ENCODE assay signal across 8 mouse cellular contexts in genomic region chr8:84945235-84945632, GRCm38 (mm10). TPM values are rescaled to one million over a fixed set of nuclear protein-coding genes. Genes with fewer than 3 reads are reported as not detected.
A peak's percentile ranks its signal among the peaks of the same experiment; 100 is the strongest.
DNase-seq lines count a peak whose midpoint lies in the region; ATAC-seq and TF ChIP-seq lines count a peak whose summit lies in the region.

No protein-coding gene starts in this region.

- no peaks in the 10 kb centered on the region for H3K36me3 ChIP-seq in liver, embryonic 12.5 days
- H3K36me3 ChIP-seq in liver, postnatal 0 days (replicated peaks; ENCODE audit: insufficient read depth, low read length), result no peaks in the 10 kb centered on the region
- no peaks in the 10 kb centered on the region for H3K36me3 ChIP-seq in embryonic facial prominence, embryonic 13.5 days
- H3K36me3 ChIP-seq in intestine, postnatal 0 days (ENCODE audit: control insufficient read depth, insufficient read depth), result no peaks in the 10 kb centered on the region
- no peaks in the 10 kb centered on the region for H3K36me3 ChIP-seq in midbrain, postnatal 0 days (ENCODE audit: insufficient read depth, low read length)

- DNase-seq in liver, postnatal 0 days, result no peak
- peak; percentile 85 for DNase-seq in midbrain, postnatal 0 days (ENCODE audit: low spot score)
- DNase-seq in urinary bladder, adult 18-20 months (ENCODE audit: low spot score in 2 of 2), result no peak
- no peak for DNase-seq in adrenal gland, postnatal 4 days (ENCODE audit: low spot score in 2 of 2)
- DNase-seq in kidney, adult 18-20 months, result no peak

- H3K9me3 ChIP-seq in liver, embryonic 12.5 days (replicated peaks), result no peaks in the 10 kb centered on the region
- H3K9me3 ChIP-seq in liver, postnatal 0 days (ENCODE audit: low read length), result no peaks in the 10 kb centered on the region
- H3K9me3 ChIP-seq in embryonic facial prominence, embryonic 13.5 days, result no peaks in the 10 kb centered on the region
- H3K9me3 ChIP-seq in intestine, postnatal 0 days (ENCODE audit: control insufficient read depth), result no peaks in the 10 kb centered on the region
- H3K9me3 ChIP-seq in midbrain, postnatal 0 days (ENCODE audit: low read length), result no peaks in the 10 kb centered on the region

- no peak for TF ChIP-seq CTCF in liver, postnatal 0 days (IDR thresholded peaks at IDR 0.05; ENCODE audit: low read depth)
- no peak for TF ChIP-seq CTCF in intestine, postnatal 0 days (IDR thresholded peaks at IDR 0.05; ENCODE audit: low read depth)
- TF ChIP-seq CTCF in midbrain, postnatal 0 days (IDR thresholded peaks at IDR 0.05), result no peak

- 10% methylated on average over 11 of the region's 11 CpGs for whole genome bisulfite sequencing in liver, embryonic 12.5 days (ENCODE audit: insufficient replicate concordance)
- 10% methylated on average over 11 of the region's 11 CpGs for WGBS in liver, postnatal 0 days (ENCODE audit: insufficient replicate concordance)
- WGBS in embryonic facial prominence, embryonic 13.5 days, result 3% methylated on average over 11 of the region's 11 CpGs
- WGBS in intestine, postnatal 0 days, result 5% methylated on average over 11 of the region's 11 CpGs
- WGBS in midbrain, postnatal 0 days, result 2% methylated on average over 11 of the region's 11 CpGs

- peak; percentile 16; the same call in 1 of the 2 replicates for ATAC-seq in liver, embryonic 12.5 days
- no peak for ATAC-seq in liver, postnatal 0 days
- ATAC-seq in embryonic facial prominence, embryonic 13.5 days (ENCODE audit: insufficient number of reproducible peaks, insufficient read depth, low FRiP score, low TSS enrichment, low read depth), result no peak
- peak; percentile 46; the same call in 1 of the 2 replicates for ATAC-seq in intestine, postnatal 0 days
- peak; percentile 67 for ATAC-seq in midbrain, postnatal 0 days (ENCODE audit: low FRiP score)

- H3K27me3 ChIP-seq in liver, embryonic 12.5 days (replicated peaks), result peaks cover 95% of the 10 kb centered on the region
- peaks cover 66% of the 10 kb centered on the region for H3K27me3 ChIP-seq in liver, postnatal 0 days (ENCODE audit: insufficient read depth, low read length)
- H3K27me3 ChIP-seq in embryonic facial prominence, embryonic 13.5 days, result peaks cover 88% of the 10 kb centered on the region
- peaks cover 46% of the 10 kb centered on the region for H3K27me3 ChIP-seq in intestine, postnatal 0 days (replicated peaks; ENCODE audit: control insufficient read depth, insufficient read depth, low read length)
- H3K27me3 ChIP-seq in midbrain, postnatal 0 days (ENCODE audit: insufficient read depth, low read length), result peaks cover 7% of the 10 kb centered on the region

- H3K4me1 ChIP-seq in liver, embryonic 12.5 days, result peaks cover 32% of the 10 kb centered on the region
- peaks cover 11% of the 10 kb centered on the region for H3K4me1 ChIP-seq in liver, postnatal 0 days (ENCODE audit: insufficient read depth)
- peaks cover 18% of the 10 kb centered on the region for H3K4me1 ChIP-seq in embryonic facial prominence, embryonic 13.5 days
- H3K4me1 ChIP-seq in intestine, postnatal 0 days (replicated peaks; ENCODE audit: control insufficient read depth, insufficient read depth, low read length), result no peaks in the 10 kb centered on the region
- H3K4me1 ChIP-seq in midbrain, postnatal 0 days (ENCODE audit: insufficient read depth, low read length), result no peaks in the 10 kb centered on the region; the same call in 1 of the 2 replicates

- no peak overlapping the region for H3K9ac ChIP-seq in liver, embryonic 12.5 days
- no peak overlapping the region for H3K9ac ChIP-seq in liver, postnatal 0 days (replicated peaks)
- no peak overlapping the region for H3K9ac ChIP-seq in embryonic facial prominence, embryonic 13.5 days
- H3K9ac ChIP-seq in intestine, postnatal 0 days (ENCODE audit: low read depth, low read length), result no peak overlapping the region
- peak overlapping the region; percentile 83 for H3K9ac ChIP-seq in midbrain, postnatal 0 days (replicated peaks; ENCODE audit: low read length, poor library complexity, severe bottlenecking)

- peak overlapping the region; percentile 44; the same call in 1 of the 2 replicates for H3K4me3 ChIP-seq in liver, embryonic 12.5 days
- no peak overlapping the region for H3K4me3 ChIP-seq in liver, postnatal 0 days (ENCODE audit: low read depth, low read length)
- peak overlapping the region; percentile 47 for H3K4me3 ChIP-seq in embryonic facial prominence, embryonic 13.5 days
- H3K4me3 ChIP-seq in intestine, postnatal 0 days (ENCODE audit: low read depth, low read length), result peak overlapping the region; percentile 32; the same call in 1 of the 2 replicates
- peak overlapping the region; percentile 77 for H3K4me3 ChIP-seq in midbrain, postnatal 0 days (ENCODE audit: low read depth, low read length)

- no peak overlapping the region for H3K27ac ChIP-seq in liver, embryonic 12.5 days
- H3K27ac ChIP-seq in liver, postnatal 0 days (ENCODE audit: low read depth), result no peak overlapping the region
- no peak overlapping the region for H3K27ac ChIP-seq in embryonic facial prominence, embryonic 13.5 days
- no peak overlapping the region for H3K27ac ChIP-seq in intestine, postnatal 0 days (ENCODE audit: low read depth, low read length)
- H3K27ac ChIP-seq in midbrain, postnatal 0 days (ENCODE audit: low read depth, low read length), result peak overlapping the region; percentile 84

- TF ChIP-seq EP300 in liver, postnatal 0 days (IDR thresholded peaks at IDR 0.05; ENCODE audit: low read depth), result no peak

- H3K4me2 ChIP-seq in liver, embryonic 12.5 days, result peak overlapping the region; percentile 67; the same call in 1 of the 2 replicates
- H3K4me2 ChIP-seq in liver, postnatal 0 days (ENCODE audit: low read depth, low read length), result no peak overlapping the region
- H3K4me2 ChIP-seq in embryonic facial prominence, embryonic 13.5 days, result peak overlapping the region; percentile 85; the same call in 1 of the 2 replicates
- H3K4me2 ChIP-seq in intestine, postnatal 0 days (replicated peaks; ENCODE audit: low read depth), result peak overlapping the region; percentile 67
- H3K4me2 ChIP-seq in midbrain, postnatal 0 days (ENCODE audit: low read depth, low read length, poor library complexity, severe bottlenecking), result peak overlapping the region; percentile 69

RNA-seq across cellular contexts. Expression of gene Rtbdn, which starts 1.6 kb away (rescaled TPM):
- 0.39 and 0.60 TPM in 2 replicates for polyA plus RNA-seq in liver, embryonic 12.5 days (2016; fragmentation: Nextera tagmentation; extraction: Ambion mirVana)
- polyA plus RNA-seq in liver, postnatal 0 days (2015; fragmentation: Nextera tagmentation; extraction: Ambion mirVana), result 0.09 TPM in 1 of 2 replicates, not detected in the other
- 0.36 and 0.39 TPM in 2 replicates for polyA plus RNA-seq in embryonic facial prominence, embryonic 13.5 days (2015; fragmentation: Nextera tagmentation; extraction: Ambion mirVana)
- 0.12 TPM in 2 replicates for polyA plus RNA-seq in intestine, postnatal 0 days (2015; fragmentation: Nextera tagmentation; extraction: Ambion mirVana)
- total RNA-seq in midbrain, postnatal 0 days (2014; rRNA removed), result 4.5 and 6.2 TPM in 2 replicates
- 4.8 and 5.3 TPM in 2 replicates for polyA plus RNA-seq in midbrain, postnatal 0 days (2015; fragmentation: Nextera tagmentation; extraction: Ambion mirVana)
- under 1 TPM; 0.23 to 0.31 TPM for total RNA-seq in adrenal gland, postnatal 4 days (2021)

RNA-seq across cellular contexts. Expression of gene Mast1, which starts 8.1 kb away (rescaled TPM):
- 0.18 TPM in 2 replicates for polyA plus RNA-seq in liver, embryonic 12.5 days (2016; fragmentation: Nextera tagmentation; extraction: Ambion mirVana)
- polyA plus RNA-seq in liver, postnatal 0 days (2015; fragmentation: Nextera tagmentation; extraction: Ambion mirVana), result 0.07 TPM in 1 of 2 replicates, not detected in the other
- 1.4 and 1.6 TPM in 2 replicates for polyA plus RNA-seq in embryonic facial prominence, embryonic 13.5 days (2015; fragmentation: Nextera tagmentation; extraction: Ambion mirVana)
- 1.1 TPM in 2 replicates for polyA plus RNA-seq in intestine, postnatal 0 days (2015; fragmentation: Nextera tagmentation; extraction: Ambion mirVana)
- 85.9 and 92.0 TPM in 2 replicates for total RNA-seq in midbrain, postnatal 0 days (2014; rRNA removed)
- 79.8 and 89.0 TPM in 2 replicates for polyA plus RNA-seq in midbrain, postnatal 0 days (2015; fragmentation: Nextera tagmentation; extraction: Ambion mirVana)
- total RNA-seq in adrenal gland, postnatal 4 days (2021), result 1 to 10 TPM; 8.3 to 8.5 TPM

RNA-seq across cellular contexts. Expression of gene Gm49661, which starts 24.0 kb away (rescaled TPM):
- 1.1 TPM in 1 of 2 replicates, not detected in the other for polyA plus RNA-seq in liver, embryonic 12.5 days (2016; fragmentation: Nextera tagmentation; extraction: Ambion mirVana)
- 0.89 TPM in 1 of 2 replicates, not detected in the other for polyA plus RNA-seq in liver, postnatal 0 days (2015; fragmentation: Nextera tagmentation; extraction: Ambion mirVana)
- polyA plus RNA-seq in embryonic facial prominence, embryonic 13.5 days (2015; fragmentation: Nextera tagmentation; extraction: Ambion mirVana), result not detected in 2 replicates
- 1.3 and 2.1 TPM in 2 replicates for polyA plus RNA-seq in intestine, postnatal 0 days (2015; fragmentation: Nextera tagmentation; extraction: Ambion mirVana)
- not detected in 2 replicates for total RNA-seq in midbrain, postnatal 0 days (2014; rRNA removed)
- polyA plus RNA-seq in midbrain, postnatal 0 days (2015; fragmentation: Nextera tagmentation; extraction: Ambion mirVana), result not detected in 2 replicates
- total RNA-seq in adrenal gland, postnatal 4 days (2021), result not detected

RNA-seq across cellular contexts. Expression of gene Prdx2, which starts 24.2 kb away (rescaled TPM):
- 1,859 and 1,895 TPM in 2 replicates for polyA plus RNA-seq in liver, embryonic 12.5 days (2016; fragmentation: Nextera tagmentation; extraction: Ambion mirVana)
- 780 and 831 TPM in 2 replicates for polyA plus RNA-seq in liver, postnatal 0 days (2015; fragmentation: Nextera tagmentation; extraction: Ambion mirVana)
- 888 and 1,010 TPM in 2 replicates for polyA plus RNA-seq in embryonic facial prominence, embryonic 13.5 days (2015; fragmentation: Nextera tagmentation; extraction: Ambion mirVana)
- polyA plus RNA-seq in intestine, postnatal 0 days (2015; fragmentation: Nextera tagmentation; extraction: Ambion mirVana), result 313 and 319 TPM in 2 replicates
- 720 and 802 TPM in 2 replicates for total RNA-seq in midbrain, postnatal 0 days (2014; rRNA removed)
- polyA plus RNA-seq in midbrain, postnatal 0 days (2015; fragmentation: Nextera tagmentation; extraction: Ambion mirVana), result 904 and 934 TPM in 2 replicates
- 100 to 1,000 TPM; 617 to 655 TPM for total RNA-seq in adrenal gland, postnatal 4 days (2021)

RNA-seq across cellular contexts. Expression of gene Rnaseh2a, which starts 24.3 kb away (rescaled TPM):
- 149 and 150 TPM in 2 replicates for polyA plus RNA-seq in liver, embryonic 12.5 days (2016; fragmentation: Nextera tagmentation; extraction: Ambion mirVana)
- polyA plus RNA-seq in liver, postnatal 0 days (2015; fragmentation: Nextera tagmentation; extraction: Ambion mirVana), result 67.1 and 70.8 TPM in 2 replicates
- 93.2 and 94.5 TPM in 2 replicates for polyA plus RNA-seq in embryonic facial prominence, embryonic 13.5 days (2015; fragmentation: Nextera tagmentation; extraction: Ambion mirVana)
- 53.2 and 57.6 TPM in 2 replicates for polyA plus RNA-seq in intestine, postnatal 0 days (2015; fragmentation: Nextera tagmentation; extraction: Ambion mirVana)
- total RNA-seq in midbrain, postnatal 0 days (2014; rRNA removed), result 40.5 and 48.9 TPM in 2 replicates
- polyA plus RNA-seq in midbrain, postnatal 0 days (2015; fragmentation: Nextera tagmentation; extraction: Ambion mirVana), result 36.5 and 39.7 TPM in 2 replicates
- total RNA-seq in adrenal gland, postnatal 4 days (2021), result 100 to 1,000 TPM; 122 to 138 TPM

Comparison
In these comparisons a context has a peak if more than half of its experiments do, and no peak if none do; other contexts are left out.
1. ATAC-seq: peak in liver, embryonic 12.5 days (single experiment), intestine, postnatal 0 days (single experiment) and midbrain, postnatal 0 days (single experiment); none in liver, postnatal 0 days (single experiment) and embryonic facial prominence, embryonic 13.5 days (single experiment).
2. RNA of gene Mast1, which starts 8.1 kb away (polyA plus RNA-seq): 79.8 to 89.0 TPM in midbrain, postnatal 0 days; 1.4 to 1.6 TPM in embryonic facial prominence, embryonic 13.5 days, 1.1 TPM in intestine, postnatal 0 days, 0.18 TPM in liver, embryonic 12.5 days and 0.07 TPM in liver, postnatal 0 days; every median in the first group is over 10 times any median in the second.